Mouse (Mus musculus) adrenal gland, adult 8-10 months (tissue): ENCODE measurements around the gene Gm2696. TPM values are rescaled to one million over a fixed set of nuclear protein-coding genes. Genes with fewer than 3 reads are reported as not detected.

Experiments
- DNase-seq: peaks from one replicate; pipeline ENCODE4 v3.0.0; 2022
- total RNA-seq, 4 experiments: library from RNA; stranded (reverse); gene quantifications; 2 replicates each; pipeline ENCODE4 v1.2.4; 2022

The Gm2696 gene
- total RNA-seq, 4 experiments from 2014 or later: not detected

GRCm38 (mm10) chr10:77847538-77847937 lies 33.1 kb downstream of the Gm2696 start:
- DNase-seq: no peak

GRCm38 (mm10) chr10:77852559-77852958 lies 38.1 kb downstream of the Gm2696 start, which contains the start of gene Gm10318:
TSS of gene Gm10318 (plus strand) at chr10:77852859.
- DNase-seq: no peak

GRCm38 (mm10) chr10:77861675-77862074 lies 47.2 kb downstream of the Gm2696 start, which contains the start of gene Gm3285:
TSS of gene Gm3285 (plus strand) at chr10:77861975.
- no peak for DNase-seq

- DNase-seq: peak; percentile 29
These were observed 49.7 kb downstream of the Gm2696 start for GRCm38 (mm10) chr10:77864067-77864761.

- DNase-seq: no peak
These were observed 50.3 kb downstream of the Gm2696 start for GRCm38 (mm10) chr10:77864762-77865143.

GRCm38 (mm10) chr10:77867546-77867945 lies 53.1 kb downstream of the Gm2696 start:
- no peak for DNase-seq

- no peak for DNase-seq
These were observed 55.2 kb downstream of the Gm2696 start for GRCm38 (mm10) chr10:77869651-77870050.

GRCm38 (mm10) chr10:77878985-77879384 lies 64.5 kb downstream of the Gm2696 start:
- DNase-seq: no peak

- DNase-seq: no peak
These were observed 65.8 kb downstream of the Gm2696 start for GRCm38 (mm10) chr10:77880305-77880704.

GRCm38 (mm10) chr10:77882553-77882952 lies 68.1 kb downstream of the Gm2696 start:
- DNase-seq: no peak

Other genes starting within 250 kb of the Gm2696 start
- gene Pttg1ip, start 233.0 kb upstream of the Gm2696 start, total RNA-seq: 100 to 1,000 TPM; 207 to 236 (median 225) TPM
- 100 to 1,000 TPM in 3 of 4 experiments, 10 to 100 TPM in 1; 98.9 to 125 (median 115) TPM for gene Sumo3, start 208.6 kb upstream of the Gm2696 start, total RNA-seq
- gene Gm49325, start 208.5 kb upstream of the Gm2696 start, total RNA-seq: 10 to 100 TPM; 15.2 to 24.8 (median 18.1) TPM
- 10 to 100 TPM; 46.0 to 63.0 (median 53.7) TPM for gene Ube2g2, start 192.4 kb upstream of the Gm2696 start, total RNA-seq
- 1 to 10 TPM in 1 of 4 experiments, under 1 TPM in 3; 0.15 to 1.4 (median 0.81) TPM for gene Tspear, start 128.1 kb upstream of the Gm2696 start, total RNA-seq
- gene Gm19402, start 123.9 kb upstream of the Gm2696 start, total RNA-seq: not detected
- gene Gm9508, start 117.4 kb upstream of the Gm2696 start, total RNA-seq: not detected
- not detected for gene Gm10272, start 108.1 kb upstream of the Gm2696 start, total RNA-seq
- not detected for gene Gm10024, start 103.2 kb upstream of the Gm2696 start, total RNA-seq
- not detected for gene Gm10142, start 98.9 kb upstream of the Gm2696 start, total RNA-seq
- gene Krtap12-1, start 94.1 kb upstream of the Gm2696 start, total RNA-seq: not detected
- gene Gm10100, start 88.2 kb upstream of the Gm2696 start, total RNA-seq: not detected
- not detected for gene Gm18596, start 72.0 kb upstream of the Gm2696 start, total RNA-seq
- not detected for gene Gm9736, start 63.3 kb upstream of the Gm2696 start, total RNA-seq
- not detected for gene Gm3233, start 55.0 kb upstream of the Gm2696 start, total RNA-seq
- gene Gm3238, start 43.4 kb upstream of the Gm2696 start, total RNA-seq: not detected
- not detected for gene Gm7138, start 37.7 kb upstream of the Gm2696 start, total RNA-seq
- not detected for gene Gm3250, start 32.1 kb upstream of the Gm2696 start, total RNA-seq
- gene Gm7137, start 26.5 kb upstream of the Gm2696 start, total RNA-seq: not detected
- gene Gm9639, start 19.6 kb upstream of the Gm2696 start, total RNA-seq: not detected
- not detected for gene Gm19668, start 15.5 kb upstream of the Gm2696 start, total RNA-seq
- gene Gm9507, start 2.8 kb upstream of the Gm2696 start, total RNA-seq: not detected
- gene Krtap10-4, start 12.4 kb downstream of the Gm2696 start, total RNA-seq: not detected
- gene Krtap10-10, start 21.3 kb downstream of the Gm2696 start, total RNA-seq: not detected
- not detected for gene Gm36176, start 32.1 kb downstream of the Gm2696 start, total RNA-seq
- not detected for gene Gm10318, start 38.2 kb downstream of the Gm2696 start, total RNA-seq
- gene Gm3285, start 47.3 kb downstream of the Gm2696 start, total RNA-seq: not detected
- 10 to 100 TPM in 1 of 4 experiments, 1 to 10 TPM in 3; 5.5 to 10.8 (median 7.3) TPM for gene Lrrc3, start 87.9 kb downstream of the Gm2696 start, total RNA-seq
- 10 to 100 TPM in 2 of 4 experiments, 1 to 10 TPM in 2; 2.2 to 10.4 (median 7.6) TPM for gene Trpm2, start 155.9 kb downstream of the Gm2696 start, total RNA-seq
- 10 to 100 TPM; 18.8 to 41.2 (median 28.6) TPM for gene 1810043G02Rik, start 163.8 kb downstream of the Gm2696 start, total RNA-seq
- 100 to 1,000 TPM in 1 of 4 experiments, 10 to 100 TPM in 3; 79.7 to 108 (median 89.6) TPM for gene Pfkl, start 195.4 kb downstream of the Gm2696 start, total RNA-seq
- gene Dnmt3l, start 227.3 kb downstream of the Gm2696 start, total RNA-seq: 10 to 100 TPM in 3 of 4 experiments, 1 to 10 TPM in 1; 4.3 to 41.2 (median 20.8) TPM
- not detected for gene Aire, start 228.9 kb downstream of the Gm2696 start, total RNA-seq